Mouse (Mus musculus) lung, adult 18-20 months (tissue): ENCODE measurements around the gene Gramd1a.
A peak's percentile ranks its signal among the peaks of the same experiment; 100 is the strongest.

Experiments
- DNase-seq, 2 experiments: peaks; one replicate each; pipeline ENCODE4 v3.0.0; 2022; ENCODE audit warnings: mixed read lengths in 2 of 2

Gene Gramd1a

DNA sequence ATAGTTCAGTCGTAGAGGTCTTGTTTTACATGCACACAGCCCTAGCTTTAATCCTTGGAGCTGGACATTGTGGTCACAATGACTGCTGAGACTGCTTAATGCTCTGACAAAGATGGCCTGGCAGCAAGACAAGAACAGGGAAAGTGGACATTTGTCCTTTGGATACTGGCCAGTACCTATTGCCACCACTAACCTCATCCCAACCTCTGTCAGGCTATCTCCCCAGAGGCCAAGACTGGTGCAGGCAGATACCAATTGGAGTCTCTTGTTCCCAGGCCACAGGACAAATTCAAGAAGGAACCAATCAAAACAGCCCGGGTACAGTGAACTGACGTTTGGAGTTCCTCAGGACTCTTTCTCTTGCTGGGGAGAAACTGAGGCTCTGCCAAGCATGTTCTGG, 67.5 kb downstream of the Gramd1a start:
- no peak for DNase-seq

DNA sequence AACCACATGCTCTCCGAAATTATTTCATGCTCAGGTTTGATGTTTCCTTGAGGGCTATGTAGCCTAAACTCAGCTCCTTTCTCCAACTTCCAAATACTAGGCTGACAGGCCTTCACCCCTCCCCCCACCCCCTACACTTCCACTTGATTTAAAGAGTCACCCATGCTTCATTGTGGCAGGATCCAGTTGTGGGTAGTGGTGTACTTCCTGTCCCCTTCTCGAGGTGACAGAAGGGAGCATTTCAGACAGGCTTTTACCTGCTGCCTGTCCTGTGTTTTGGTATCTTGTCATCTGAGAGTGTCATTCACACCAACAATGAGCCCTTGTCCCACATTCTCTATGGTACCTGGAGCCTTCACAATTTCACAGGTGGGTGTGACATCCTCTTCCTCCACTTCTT, 68.4 kb downstream of the Gramd1a start:
- DNase-seq = no peak

DNA sequence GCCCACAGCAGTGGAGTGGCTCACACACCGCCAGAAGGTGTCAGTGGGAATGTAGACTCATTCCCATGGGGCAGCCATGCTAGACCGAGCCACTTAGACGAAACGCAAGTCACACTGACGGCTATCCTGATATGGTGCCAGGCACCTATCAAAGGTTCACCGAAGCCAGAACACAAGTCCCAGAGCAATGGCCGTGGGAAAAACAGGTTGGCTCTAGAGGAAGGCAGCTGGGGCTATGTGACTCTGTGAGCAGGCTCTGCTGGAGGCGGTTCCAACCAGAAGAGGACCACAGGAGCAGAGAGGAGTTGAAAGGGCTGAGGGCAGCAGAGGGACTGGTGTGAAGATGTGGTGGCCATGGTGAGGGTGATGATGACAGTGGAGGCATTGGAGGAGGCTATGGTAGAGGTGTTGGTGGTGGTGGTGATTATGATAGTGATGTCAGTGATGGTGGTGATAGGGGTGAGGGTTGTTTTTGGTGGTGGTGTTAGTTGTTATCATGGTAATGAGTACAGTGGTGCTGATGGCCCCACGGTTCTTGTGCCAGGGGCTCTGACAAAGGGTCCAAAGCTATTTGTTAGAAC, 69.4 kb downstream of the Gramd1a start:
- no peak for DNase-seq

DNA sequence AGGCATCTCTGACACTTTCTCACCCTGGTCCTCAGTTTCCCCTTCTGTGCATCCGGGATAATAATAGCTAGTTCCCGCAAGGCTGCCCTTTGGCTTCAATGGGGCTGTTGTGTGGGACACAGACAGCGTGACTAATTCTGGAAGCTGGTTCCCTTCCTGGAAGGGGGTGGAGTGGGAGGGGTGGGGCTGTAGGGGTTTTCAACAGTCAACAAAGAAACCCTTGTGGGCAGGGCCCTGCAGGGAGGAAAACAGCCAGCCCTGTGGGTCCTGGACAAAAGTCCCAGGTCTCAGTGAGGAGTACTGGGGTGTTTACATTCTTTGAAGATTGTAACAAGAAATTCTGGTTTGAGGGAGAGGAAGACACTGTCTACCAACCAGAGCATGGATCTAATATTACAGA, 70.5 kb downstream of the Gramd1a start:
- DNase-seq = peak; percentile 46 to 67

DNA sequence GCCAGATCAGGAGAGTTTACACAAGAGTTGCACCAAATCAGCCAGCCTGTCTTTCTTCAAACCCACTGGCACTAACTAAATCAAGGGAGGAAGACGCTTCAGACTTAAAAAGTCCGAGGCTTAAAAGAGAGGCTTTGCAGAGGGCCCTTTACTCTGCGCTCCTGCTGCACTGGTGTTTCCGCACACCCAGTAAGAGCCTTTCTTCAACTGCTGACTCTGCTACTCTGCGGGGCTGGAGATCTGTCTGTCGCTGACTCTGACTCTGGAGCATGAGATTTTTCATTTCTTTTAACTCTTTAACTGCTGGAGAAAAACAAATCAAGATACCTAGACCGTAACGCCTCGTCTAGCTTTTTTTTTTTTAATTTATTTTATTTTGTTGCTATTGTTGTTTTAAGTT, 71.6 kb downstream of the Gramd1a start:
- no peak for DNase-seq

DNA sequence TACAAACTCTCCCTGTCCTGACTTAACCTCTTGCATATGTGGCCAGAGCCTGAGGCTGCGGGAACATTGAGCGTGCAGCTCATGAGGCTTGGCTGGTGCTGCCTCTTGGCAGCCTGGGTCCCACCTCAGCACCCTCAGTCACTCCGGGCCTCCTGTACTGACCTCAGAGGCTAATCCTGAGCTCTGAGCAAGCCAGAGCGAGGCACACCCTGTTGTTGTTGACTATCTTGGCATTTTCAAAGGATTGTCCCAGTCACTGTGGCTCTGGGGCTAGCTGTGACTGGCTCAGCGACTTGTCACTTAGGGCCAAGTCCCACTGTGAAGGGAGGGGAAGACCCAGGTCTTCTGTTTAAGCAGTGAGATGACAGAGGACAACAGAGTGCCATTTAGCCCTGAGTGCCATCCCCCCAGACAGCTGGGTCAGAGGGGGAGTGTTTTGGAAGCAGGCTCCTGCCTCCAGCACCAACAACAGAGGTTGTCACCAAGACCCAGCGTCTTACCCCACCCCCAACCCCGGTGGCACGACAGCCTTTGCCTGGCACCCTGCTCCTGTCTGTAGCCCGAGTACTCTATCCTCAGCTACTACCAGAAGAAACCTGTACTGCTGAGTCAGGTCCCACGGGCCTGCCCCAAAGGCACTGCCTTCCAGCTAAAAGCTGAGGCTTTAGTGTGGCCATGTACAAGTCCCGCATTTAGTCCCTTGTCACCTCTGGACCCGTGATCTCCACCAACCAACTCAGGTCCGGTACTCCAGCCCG, 72.7 kb downstream of the Gramd1a start:
- peak; percentile 30 to 63 for DNase-seq

DNA sequence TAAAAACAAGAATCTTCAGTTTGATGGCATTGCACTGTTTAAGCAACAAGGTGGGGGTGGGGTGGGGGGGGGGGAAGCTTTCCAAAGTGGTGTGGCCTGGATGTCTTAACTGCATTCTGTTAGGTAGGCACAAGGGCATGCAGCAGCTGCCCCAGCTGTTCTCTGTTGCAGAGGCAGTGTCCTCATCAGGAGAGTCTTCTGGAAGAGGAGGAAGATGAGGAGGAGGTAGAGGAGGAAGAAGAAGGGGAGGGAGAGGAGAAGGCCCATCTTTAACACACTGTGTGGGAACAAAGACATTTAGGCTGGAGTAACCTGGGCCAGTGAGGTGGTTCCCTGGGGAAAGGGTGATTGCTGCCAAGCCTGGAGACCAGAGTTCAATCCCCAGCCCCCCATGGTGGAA, 73.6 kb downstream of the Gramd1a start:
- DNase-seq = no peak

DNA sequence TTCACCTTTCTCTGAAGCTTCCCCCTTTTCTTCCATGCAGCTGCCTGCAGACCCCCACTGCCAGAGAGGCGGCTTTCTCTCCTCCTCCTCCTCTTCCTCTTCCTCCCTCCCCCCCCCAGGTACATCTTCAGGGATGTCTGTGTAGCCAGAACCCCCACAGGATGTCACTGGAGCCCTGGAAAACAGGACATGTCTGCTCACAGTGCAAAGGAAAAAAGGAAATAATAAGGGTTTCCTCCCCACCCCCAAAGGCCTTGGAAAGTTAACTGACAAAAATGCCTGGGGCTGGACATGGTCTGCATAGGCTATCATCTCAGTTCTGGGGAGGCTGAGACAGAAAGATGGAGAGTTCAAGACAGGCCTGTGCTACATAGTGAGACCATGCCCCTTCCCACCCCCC, 74.6 kb downstream of the Gramd1a start:
- DNase-seq = no peak

DNA sequence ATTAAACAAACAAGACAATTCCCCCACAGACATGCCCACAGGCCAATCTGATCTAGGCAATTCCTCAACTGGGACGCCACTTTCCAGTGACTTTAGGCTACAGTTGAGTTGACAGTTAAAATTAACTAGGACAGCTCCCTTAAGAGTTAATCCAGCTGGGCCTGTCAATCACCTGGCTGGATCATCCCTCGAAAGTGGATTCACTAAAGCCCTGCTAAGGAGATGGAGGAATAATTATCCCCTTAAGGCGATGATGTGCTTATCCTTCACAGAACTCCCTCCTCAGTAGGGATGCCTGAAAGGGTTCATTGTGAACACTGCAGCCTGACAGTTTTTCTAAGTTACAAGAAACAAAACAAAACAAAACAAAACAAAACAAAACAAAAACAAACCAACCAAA, 75.1 kb downstream of the Gramd1a start:
- no peak for DNase-seq
